Mouse (Mus musculus) ES-Bruce4 (cell line): ENCODE data around the gene Camkmt.

ENCODE experiments used
- CTCF ChIP-seq: IDR thresholded peaks from one replicate; pipeline ENCODE4 v1.8.1; 2011; ENCODE audit warnings: low read depth, low read length
- EP300 ChIP-seq: IDR thresholded peaks from 2 replicates; pipeline ENCODE4 v1.6.1; 2011; ENCODE audit warnings: low read depth, low read length; ENCODE audit not compliant: insufficient read depth
- POLR2A ChIP-seq: IDR thresholded peaks from one replicate; pipeline ENCODE4 v1.8.1; 2011; ENCODE audit warnings: low read length; ENCODE audit not compliant: insufficient read depth

- TF ChIP-seq EP300 = no peak
- TF ChIP-seq CTCF = no peak
- TF ChIP-seq POLR2A = no peak
Measured at GRCm38 (mm10) chr17:85177231-85177630, 86.9 kb downstream of the Camkmt start.
